Mouse (Mus musculus) liver, embryonic 14.5 days (tissue): ENCODE measurements around the gene Dnajc4.

Experiments
- CTCF ChIP-seq: IDR thresholded peaks from 2 replicates; pipeline ENCODE4 v1.5.1; 2016; ENCODE audit warnings: antibody characterized with exemption, low read depth, control low read depth
- EP300 ChIP-seq: IDR thresholded peaks from 2 replicates; pipeline ENCODE4 v1.6.1; 2016; ENCODE audit warnings: antibody characterized with exemption, low read depth

DNA sequence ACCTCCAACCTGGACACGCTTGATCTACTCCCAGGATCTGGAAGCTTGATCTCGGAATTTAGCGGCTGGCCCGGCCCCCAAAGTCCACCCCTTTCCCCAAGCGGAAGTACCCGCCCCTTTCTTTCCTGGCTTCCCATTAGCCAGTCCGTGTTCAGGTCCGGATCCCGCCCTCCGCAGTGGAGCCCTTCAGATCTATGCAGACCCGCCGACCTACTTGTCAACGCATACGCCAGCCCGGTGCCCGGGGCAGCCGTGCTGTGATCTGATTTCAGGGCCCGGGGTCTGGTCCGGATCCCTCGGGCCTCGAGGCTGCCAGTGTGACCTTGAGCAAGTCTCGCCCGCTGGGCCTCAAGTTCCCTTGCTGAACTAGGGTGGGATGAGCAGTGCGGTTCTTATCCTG, 3.6 kb upstream of the Dnajc4 start, which contains the start of the genes Nudt22 and Trpt1:
- TF ChIP-seq EP300 (no peak), CTCF (no peak)
